In the genomic region with DNA sequence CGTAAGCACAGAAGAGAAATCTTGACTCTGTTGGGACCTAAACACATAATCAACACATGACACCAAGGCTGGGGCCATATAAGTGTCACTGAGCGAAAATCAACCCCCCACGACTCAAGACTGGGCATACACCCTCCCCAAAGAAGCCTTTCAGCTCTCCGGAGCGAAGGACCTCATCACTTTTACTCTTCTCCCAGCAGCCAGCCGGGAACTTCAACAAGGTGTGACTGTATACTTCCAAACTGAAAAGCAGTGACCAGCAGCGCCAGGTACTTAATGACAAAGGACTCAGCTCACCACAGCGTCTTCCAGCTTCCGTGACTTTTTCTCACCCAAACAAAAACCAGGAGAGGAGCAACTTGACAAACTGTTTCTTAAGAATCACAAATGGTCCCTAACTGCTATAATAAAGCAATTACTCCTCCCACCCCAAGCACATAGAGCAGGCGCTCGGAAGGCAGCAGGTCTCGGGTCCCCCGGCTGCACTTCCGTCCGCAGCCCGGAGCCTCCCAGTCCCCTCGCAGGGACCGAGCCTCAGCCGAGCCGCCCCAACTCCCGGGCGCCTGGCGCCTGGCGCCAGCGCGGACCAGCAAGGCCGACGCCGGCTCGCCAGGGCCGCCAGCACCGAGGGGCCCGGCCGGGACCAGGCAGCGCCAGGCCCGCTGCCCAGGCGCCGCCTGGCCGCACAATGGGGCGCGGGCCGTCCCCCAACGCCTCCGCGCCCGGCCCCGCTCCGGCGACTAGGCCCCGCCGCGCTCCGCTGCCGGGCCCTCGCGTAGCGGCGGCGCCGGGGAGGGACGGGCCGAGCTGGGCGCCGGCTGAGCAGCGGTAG, we compare ENCODE assay signal across 8 mouse cellular contexts. TPM values are rescaled to one million over a fixed set of nuclear protein-coding genes. Genes with fewer than 3 reads are reported as not detected.
DNase-seq lines count a peak whose midpoint lies in the region; ATAC-seq lines count a peak whose summit lies in the region.

No protein-coding gene starts in this region.

- under 1% methylated on average over 46 of the region's 65 CpGs for WGBS in intestine, embryonic 15.5 days
- under 1% methylated on average over 56 of the region's 65 CpGs for WGBS in limb, embryonic 11.5 days
- WGBS in midbrain, embryonic 10.5 days = 2% methylated on average over 61 of the region's 65 CpGs

- peak overlapping the region; percentile 95 for H3K27ac ChIP-seq in intestine, embryonic 15.5 days
- peak overlapping the region; percentile 93 for H3K27ac ChIP-seq in limb, embryonic 11.5 days (replicated peaks; ENCODE audit: low read depth, low read length)
- H3K27ac ChIP-seq in midbrain, embryonic 10.5 days (replicated peaks) = peak overlapping the region; percentile 97

- H3K4me1 ChIP-seq in intestine, embryonic 15.5 days (replicated peaks) = peaks cover 12% of the 10 kb centered on the region
- H3K4me1 ChIP-seq in limb, embryonic 11.5 days (ENCODE audit: control insufficient read depth, insufficient read depth, low read length) = no peaks in the 10 kb centered on the region
- H3K4me1 ChIP-seq in midbrain, embryonic 10.5 days = peaks cover 33% of the 10 kb centered on the region

- H3K9ac ChIP-seq in intestine, embryonic 15.5 days = peak overlapping the region; percentile 99
- peak overlapping the region; percentile 98 for H3K9ac ChIP-seq in limb, embryonic 11.5 days (ENCODE audit: low read length)

- H3K9me3 ChIP-seq in intestine, embryonic 15.5 days = no peaks in the 10 kb centered on the region
- H3K9me3 ChIP-seq in limb, embryonic 11.5 days (ENCODE audit: control insufficient read depth, low read length) = no peaks in the 10 kb centered on the region
- H3K9me3 ChIP-seq in midbrain, embryonic 10.5 days (replicated peaks) = no peaks in the 10 kb centered on the region

- H3K4me2 ChIP-seq in intestine, embryonic 15.5 days (replicated peaks) = peak overlapping the region; percentile 83
- H3K4me2 ChIP-seq in limb, embryonic 11.5 days (ENCODE audit: low read depth, severe bottlenecking) = peak overlapping the region; percentile 65

- ATAC-seq in intestine, embryonic 15.5 days = peak; percentile 87
- peak; percentile 69 for ATAC-seq in limb, embryonic 11.5 days (ENCODE audit: insufficient number of reproducible peaks, low FRiP score, low TSS enrichment, low read depth)

- DNase-seq in ZHBTc4 (ENCODE audit: low read depth, low spot score) = peak; percentile 81
- peak; percentile 69 for DNase-seq in embryo, embryonic 10.5 days (ENCODE audit: low spot score)
- DNase-seq in gastrocnemius, postnatal 4 days (ENCODE audit: low spot score in 2 of 2) = peak; percentile 42 to 60
- peak; percentile 74 for DNase-seq in limb, embryonic 11.5 days (ENCODE audit: low spot score)
- peak; percentile 65 for DNase-seq in midbrain, embryonic 10.5 days (ENCODE audit: low spot score)
- DNase-seq in skeletal muscle tissue, adult 2 months (ENCODE audit: low read depth, low spot score) = peak; percentile 33
- no peak for DNase-seq in Muller cell, postnatal 12 days (ENCODE audit: inconsistent ontology term)

- H3K27me3 ChIP-seq in intestine, embryonic 15.5 days (replicated peaks) = no peaks in the 10 kb centered on the region
- no peaks in the 10 kb centered on the region for H3K27me3 ChIP-seq in limb, embryonic 11.5 days (ENCODE audit: control insufficient read depth, insufficient read depth, low read length)
- H3K27me3 ChIP-seq in midbrain, embryonic 10.5 days (ENCODE audit: low read depth, poor library complexity, severe bottlenecking) = no peaks in the 10 kb centered on the region

- H3K4me3 ChIP-seq in intestine, embryonic 15.5 days (replicated peaks) = peak overlapping the region; percentile 98
- peak overlapping the region; percentile 72 for H3K4me3 ChIP-seq in limb, embryonic 11.5 days (ENCODE audit: low read depth, low read length)
- peak overlapping the region; percentile 89 for H3K4me3 ChIP-seq in midbrain, embryonic 10.5 days

- no peaks in the 10 kb centered on the region for H3K36me3 ChIP-seq in intestine, embryonic 15.5 days
- H3K36me3 ChIP-seq in limb, embryonic 11.5 days (ENCODE audit: control insufficient read depth, insufficient read depth, low read length) = no peaks in the 10 kb centered on the region
- H3K36me3 ChIP-seq in midbrain, embryonic 10.5 days = no peaks in the 10 kb centered on the region

RNA-seq across cellular contexts. Expression of gene Dcun1d1, which starts 5.1 kb away (rescaled TPM):
- total RNA-seq in gastrocnemius, postnatal 4 days (2021) = 10 to 100 TPM; 64.0 to 69.0 TPM
- 83.6 and 105 TPM in 2 replicates for polyA plus RNA-seq in intestine, embryonic 15.5 days (2015; fragmentation: Nextera tagmentation; extraction: Ambion mirVana)
- 100 and 102 TPM in 2 replicates for polyA plus RNA-seq in limb, embryonic 11.5 days (2014; fragmentation: Nextera tagmentation; extraction: Ambion mirVana)
- 106 and 110 TPM in 2 replicates for polyA plus RNA-seq in midbrain, embryonic 10.5 days (2016; fragmentation: Nextera tagmentation; extraction: Ambion mirVana)
